Mouse (Mus musculus): ENCODE measurements around the gene Mesd.

Mesd gene

DNA sequence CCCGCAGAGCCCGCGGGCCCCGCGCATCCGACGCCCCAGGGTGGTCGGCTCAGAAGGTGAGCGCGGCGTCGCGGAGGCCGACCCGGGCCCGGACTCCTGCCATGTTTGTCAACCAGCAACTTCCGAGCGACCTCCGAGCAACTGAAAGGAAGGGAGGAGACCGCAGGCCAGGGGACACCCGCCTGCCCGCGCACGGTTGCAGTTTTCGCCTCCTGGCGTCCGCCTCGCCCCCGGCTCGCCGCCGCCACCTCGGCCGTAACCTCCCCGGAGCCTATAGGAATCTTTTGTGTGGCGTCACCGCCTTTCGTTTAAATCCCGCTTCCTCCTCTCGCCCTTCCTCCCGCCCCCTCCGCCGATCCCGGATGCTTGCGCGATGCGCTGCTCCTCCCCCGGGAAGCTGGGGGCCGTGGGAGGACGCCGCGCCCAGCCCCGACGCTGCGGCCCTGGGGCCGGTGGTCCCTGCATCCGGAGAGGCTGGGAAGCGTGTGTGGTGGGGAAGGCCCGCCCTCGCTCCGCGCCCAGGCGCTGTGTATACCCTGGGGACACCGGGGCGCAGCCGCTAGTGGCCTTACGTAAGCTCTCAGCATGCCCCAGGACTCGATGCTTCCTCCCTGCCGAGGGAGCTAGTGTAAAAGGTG, at the start of gene Mesd, which contains the start of gene Tlnrd1:
TSS of gene Mesd (plus strand) at position 446 of the 638 bp plus-strand sequence.
TSS of gene Tlnrd1 (minus strand) at position 285 of the 638 bp plus-strand sequence.
- DNase-seq (ENCODE audit: extremely low spot score) = peak; percentile 92

DNA sequence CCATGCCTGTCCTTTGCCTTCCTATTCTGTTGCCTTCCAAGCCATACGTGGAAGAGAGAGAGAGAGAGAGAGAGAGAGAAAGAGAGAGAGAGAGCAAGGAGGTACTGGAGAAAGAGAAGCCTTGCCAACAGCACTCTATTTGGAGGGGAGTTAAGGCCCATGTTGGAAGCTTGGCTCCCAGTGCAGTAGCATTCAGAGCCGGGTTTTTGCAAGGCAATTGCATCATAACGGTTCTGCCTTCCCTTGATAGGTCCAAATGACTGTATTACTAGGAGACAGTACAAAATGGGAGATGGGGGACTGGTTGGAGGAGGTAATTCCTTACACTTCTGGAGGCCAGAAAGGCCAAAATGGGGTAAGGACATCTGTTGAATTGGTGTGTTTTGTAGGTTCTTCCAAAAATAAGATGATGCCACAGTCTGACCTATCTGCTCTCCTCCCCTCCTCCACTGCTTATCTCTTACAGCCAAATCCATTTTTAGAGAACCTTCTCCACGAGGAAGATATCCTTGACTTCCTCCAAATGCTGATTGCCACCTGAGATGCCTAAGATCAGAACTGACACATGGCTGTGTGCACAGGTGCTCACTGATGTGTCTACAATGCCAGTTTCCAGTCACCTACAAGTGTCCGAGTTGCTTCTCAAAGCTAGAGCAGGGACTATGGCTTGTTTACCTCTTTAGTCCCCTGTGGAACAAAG, 45.6 kb upstream of the Mesd start:
- DNase-seq (ENCODE audit: extremely low spot score) = no peak

DNA sequence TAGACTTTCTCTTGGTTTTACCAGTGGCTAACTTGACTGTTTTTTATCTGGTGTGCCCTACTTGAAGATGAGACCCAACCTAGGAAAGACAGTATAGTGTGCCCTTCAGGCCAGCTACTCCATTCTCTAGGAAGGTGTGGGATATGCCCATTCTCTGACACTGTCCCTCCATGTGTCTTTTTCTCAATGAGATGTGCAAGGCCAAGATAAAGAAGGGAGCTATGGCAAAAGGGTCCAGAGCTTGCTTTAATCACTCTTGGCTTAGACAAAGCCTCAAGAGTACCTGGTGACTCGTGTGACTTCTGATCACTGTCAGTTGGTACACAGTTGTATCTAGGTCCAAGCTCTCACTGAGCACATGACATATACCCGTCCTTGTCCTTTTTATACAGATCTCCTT, 44.2 kb upstream of the Mesd start:
- DNase-seq (ENCODE audit: extremely low spot score) = no peak

DNA sequence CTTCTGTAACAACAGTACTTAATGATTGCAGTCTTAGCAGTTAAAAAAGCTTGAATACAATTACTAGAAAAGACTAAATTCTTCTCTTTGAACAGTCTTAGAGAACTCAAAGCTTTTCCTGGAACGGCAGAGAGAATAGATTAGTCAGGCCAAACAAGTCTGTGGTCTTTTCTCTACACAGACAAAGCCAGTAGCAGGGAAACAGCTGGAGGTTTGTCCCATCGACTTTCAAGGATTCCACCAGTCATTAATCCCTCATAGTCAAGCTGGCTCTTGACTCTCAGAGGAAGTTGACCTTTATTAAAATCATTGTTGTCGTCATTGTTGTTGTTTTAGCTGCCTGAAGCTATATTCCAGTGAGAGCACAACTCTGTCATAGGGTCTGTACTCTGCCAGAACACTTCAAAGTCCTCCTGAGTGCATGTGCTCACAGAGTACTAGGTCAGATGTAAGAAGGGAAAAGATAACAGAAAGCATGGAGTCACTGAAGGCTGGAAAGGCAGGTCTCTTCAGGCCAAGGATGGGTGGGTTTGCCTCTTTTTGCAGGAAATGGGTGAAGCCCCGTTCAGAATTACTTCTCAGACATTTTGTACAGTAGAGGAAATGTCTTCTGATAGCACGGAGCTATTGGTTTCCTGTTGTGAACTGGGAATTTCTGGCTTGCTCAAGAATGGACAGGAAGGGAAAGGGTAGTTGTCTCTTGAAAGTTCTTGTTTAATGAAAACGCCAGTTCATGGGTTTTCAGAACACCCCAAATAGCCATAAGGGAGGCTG, 41.6 kb upstream of the Mesd start:
- no peak for DNase-seq (ENCODE audit: extremely low spot score)

DNA sequence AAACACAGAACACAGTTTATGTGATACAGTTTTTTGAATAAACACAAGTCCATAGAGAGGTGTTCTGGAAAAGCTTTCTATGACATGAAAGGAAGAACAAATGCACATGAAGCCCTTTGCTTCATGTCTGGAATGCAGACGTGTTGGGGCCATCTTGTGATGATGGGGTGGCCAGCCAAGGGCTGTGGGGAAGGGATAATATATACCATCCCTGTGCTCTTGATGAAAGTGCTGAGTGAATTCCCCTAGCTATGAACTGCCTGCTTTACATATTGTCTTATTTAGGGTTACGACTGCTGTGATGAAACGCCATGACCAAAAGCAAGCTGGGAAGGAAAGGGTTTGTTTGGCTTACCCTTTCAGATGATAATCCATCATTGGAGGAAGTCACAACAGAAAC, 39.5 kb upstream of the Mesd start:
- DNase-seq (ENCODE audit: extremely low spot score) = no peak

DNA sequence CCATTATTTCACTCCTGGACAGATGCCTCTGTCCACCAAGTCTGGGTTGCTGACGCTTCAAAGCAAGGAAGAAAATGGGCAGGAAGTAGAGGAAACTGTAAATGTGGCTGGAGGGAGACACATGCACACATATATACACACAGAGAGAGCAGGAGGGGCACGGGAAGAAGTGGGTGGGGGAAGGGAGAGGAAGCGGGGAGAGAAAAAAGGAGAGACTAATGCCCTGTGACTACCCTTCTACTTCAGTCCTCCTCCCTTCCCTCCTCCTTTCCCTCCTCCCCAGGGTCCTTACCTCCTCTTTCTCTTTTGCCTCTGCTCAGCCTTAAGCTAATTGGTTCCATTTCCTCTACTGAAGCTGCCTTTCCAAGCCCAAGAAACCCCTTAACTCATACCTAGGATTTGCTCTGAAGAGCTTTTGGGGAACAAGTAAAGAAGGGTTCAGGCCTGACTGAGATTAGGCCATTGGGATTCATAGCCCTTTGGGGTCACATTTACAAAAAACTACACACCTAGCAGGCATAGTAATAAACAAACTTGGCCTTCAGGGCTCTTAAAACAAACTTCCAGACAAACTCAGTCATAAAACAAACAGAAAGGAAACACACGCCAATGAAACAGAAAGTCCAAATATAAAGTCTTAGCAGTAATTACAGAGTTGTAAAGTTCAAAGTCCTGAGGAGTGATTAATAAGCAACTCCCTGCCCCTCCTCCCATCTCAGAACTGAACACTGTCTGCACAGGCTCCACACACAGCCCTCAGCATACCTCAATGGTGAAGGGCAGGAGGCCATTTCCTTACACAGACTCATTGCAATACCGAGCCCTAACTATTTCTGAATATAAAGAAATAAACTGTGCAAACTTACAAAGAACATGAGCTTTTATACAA, 36.8 kb upstream of the Mesd start:
- DNase-seq (ENCODE audit: extremely low spot score) = no peak

DNA sequence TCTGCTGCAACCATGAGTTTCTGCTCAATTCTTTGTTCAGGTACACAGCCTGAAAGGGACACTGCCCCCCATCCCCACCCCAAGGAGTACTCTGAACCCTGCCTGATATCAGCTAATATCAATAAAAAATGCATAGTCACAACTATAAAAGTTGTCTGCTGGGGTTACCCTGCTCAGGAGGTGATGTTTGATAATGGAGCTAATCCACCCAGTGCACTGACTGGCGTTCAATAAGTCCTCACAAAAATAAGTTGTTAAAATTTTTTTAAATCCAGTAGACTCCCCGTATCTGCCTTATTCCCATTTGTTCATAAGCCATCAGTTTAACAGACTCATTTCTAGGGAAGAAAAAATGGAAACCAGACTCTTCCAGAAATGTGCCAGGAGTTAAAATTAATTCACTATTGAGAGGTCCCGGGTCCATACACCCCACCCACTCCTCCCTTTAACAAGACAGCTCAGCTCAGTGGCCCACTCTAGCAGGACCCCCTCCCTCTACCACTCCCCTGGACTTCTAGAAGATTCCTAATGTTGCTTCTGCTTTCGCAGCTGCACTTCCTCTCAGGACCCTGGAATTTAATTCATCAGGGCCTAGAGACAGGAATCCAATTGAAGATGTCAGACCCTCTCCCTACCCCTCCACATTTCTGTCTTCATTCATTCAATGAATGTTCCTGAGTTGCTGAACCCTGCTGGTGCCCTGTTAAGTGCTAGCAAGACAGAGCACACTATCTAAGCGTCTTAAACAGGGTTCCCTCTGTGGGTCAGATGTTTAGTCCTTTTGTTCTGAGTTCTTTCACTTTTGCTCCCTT, 32.5 kb upstream of the Mesd start:
- no peak for DNase-seq (ENCODE audit: extremely low spot score)

DNA sequence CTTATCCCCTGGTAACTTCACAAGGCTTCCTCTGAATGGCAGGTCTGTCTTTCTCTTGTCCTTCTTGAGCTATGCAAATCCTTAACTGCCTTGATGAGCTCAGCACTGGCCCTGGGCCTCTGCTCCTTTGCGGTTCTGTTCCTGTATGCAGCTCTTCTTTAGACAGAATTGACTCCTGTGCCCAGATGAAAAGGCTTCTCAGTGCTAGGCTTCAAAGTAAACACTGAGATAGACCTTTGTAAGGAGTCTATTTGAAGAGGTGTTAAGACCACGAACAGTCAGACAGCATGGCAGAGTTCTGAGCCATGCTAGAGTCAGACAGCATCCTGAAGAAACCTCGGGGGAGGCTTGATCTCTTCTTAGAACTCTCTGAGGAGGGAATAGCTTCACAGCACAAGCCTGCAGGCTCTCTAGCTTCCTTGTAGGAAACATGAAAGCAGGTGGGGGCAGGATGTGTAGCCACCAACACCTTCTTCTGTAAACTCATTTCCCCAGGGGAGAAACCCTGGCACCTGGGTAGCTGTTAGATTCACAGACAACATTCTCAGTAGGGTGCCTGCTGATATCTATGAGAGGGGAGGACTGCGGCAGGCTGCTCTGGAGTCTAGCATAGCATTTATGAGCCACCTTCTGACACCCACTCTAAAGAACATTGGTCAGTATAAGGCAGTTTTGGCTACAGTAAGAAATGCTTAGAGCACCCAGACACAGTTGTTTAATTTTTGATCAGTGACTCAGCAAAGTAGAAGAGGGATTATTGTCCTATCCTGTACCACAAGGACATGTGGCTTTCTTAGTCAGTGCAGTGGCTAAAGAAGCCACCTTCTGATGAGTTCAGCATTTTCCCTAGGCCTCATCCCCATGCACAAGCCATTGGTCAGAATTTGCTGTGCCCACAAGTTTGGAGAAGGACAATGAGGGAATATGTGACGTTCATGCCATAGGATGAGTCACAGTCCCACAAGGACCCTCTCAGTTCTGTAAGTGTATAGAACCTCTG, 31.6 kb upstream of the Mesd start:
- DNase-seq (ENCODE audit: extremely low spot score) = no peak

DNA sequence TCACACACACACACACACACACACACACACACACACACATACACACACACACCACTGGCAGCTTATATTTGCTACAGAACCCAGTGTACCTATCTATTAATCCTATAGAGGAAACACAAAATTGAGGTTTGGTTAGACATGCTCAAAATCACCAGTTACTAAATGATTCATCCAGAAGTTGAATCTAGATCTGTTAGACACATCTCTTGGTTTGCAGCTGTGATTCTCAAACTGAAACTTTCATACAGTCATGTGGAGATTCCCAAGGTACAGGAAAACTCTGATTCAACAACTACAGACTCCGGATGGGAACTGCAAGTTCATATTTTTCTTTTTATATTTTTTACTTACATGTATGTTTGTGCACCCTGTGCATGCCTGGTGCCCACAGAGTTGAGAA, 29.1 kb upstream of the Mesd start:
- DNase-seq (ENCODE audit: extremely low spot score) = no peak

DNA sequence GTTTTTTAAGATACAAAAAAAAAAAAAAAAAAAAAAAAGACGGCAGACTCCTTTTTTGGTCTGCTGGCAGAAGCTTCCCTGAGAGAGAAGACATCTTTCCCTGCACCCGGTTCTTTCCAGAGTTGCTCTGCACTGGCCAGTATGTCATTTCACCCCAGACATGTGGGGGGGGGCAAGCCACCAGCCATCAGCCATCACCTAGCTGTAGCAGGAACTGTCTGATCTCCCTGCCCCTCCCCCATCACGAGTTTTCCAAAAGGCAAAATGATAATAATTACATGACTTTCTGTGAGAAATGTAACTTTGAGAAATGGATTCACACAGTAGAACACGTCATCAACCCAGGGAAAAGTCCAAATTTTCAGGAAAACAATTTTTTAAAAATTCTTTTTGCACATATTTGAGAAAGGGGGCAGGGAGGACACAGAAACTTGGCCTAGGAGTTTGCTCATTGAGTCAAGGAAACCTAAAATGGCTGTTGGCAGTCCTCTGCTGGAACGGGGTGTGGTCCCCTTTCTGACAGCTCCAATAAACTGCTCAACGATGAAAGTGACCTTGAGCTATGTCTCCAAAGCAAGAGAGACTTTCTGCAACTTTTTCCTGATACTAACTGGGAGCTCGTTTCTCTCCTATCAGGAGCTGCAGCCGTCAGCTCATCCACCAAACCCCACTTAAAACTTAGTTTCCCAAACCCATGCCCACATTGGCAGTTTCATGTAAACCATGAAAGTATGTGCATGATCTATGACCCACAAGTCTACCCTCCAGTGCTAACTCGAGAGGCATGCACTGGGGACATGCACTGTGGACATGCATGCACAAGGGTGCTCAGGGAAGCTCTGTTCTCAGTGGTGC, 27.7 kb upstream of the Mesd start:
- DNase-seq (ENCODE audit: extremely low spot score) = no peak

DNA sequence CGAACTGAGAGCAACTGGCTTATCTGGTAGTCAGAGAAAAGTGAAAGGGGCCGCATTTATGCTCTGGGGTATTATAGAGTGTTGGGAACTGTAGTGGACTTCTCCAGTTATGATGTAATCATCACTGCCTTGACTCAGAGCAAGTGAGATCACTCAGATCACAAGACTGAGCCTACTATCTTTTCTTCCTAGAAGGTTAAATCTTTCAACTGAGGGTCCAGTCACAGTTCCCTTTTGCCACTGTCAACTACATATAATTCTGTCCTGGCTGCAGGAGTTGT, 27.1 kb upstream of the Mesd start:
- DNase-seq (ENCODE audit: extremely low spot score) = no peak

DNA sequence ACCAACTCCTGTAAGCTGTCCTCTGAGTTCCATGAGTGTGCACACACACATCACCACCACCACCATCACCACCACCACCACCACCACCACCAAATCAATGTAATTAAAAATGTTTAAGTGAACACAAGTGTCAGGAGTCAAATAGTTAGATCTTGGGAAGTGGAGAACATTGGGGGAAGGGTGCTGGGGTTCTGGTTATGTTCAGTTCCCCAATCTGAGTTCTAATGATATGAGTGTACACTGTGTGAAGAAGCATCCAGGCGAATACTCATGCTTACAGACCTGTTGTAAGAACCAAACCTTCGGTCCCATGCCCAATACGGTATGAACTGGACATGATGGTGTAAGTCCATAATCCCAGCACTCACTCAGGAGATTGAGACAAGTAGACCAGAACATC, 26.3 kb upstream of the Mesd start:
- DNase-seq (ENCODE audit: extremely low spot score) = no peak

DNA sequence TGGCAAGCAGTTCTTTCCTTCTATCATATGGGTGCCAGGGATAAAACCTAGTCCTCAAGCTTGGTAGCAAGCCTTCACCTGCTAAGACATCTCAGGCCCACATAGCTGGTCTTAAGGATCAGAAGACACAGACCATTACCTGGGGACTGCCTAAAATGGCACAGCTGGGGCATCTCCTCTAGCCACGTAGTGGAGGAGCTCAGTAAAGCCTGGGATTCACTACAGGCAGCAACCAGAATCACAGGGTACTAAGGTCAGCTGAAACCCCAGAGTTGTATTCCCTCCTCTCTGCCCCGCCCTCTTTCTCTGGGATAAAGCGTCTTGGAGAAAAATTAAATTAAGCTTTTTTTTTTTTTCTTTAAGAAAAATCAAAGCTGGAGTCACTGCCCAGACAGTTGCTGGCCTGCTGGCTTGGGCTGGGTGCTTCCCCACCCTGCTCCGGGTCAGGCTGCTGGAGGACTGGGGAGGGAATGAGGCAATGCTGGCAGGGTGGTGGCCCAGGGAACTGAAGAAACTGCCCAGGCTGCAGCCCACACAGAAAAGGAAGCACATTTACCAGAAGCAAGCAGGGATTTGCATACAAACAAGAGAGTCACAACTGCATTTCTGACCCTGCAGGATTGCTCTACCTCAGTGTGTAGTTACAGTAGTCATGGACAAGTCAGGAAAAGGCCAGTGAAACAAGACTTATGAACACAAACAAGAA, 24.7 kb upstream of the Mesd start:
- DNase-seq (ENCODE audit: extremely low spot score) = no peak

DNA sequence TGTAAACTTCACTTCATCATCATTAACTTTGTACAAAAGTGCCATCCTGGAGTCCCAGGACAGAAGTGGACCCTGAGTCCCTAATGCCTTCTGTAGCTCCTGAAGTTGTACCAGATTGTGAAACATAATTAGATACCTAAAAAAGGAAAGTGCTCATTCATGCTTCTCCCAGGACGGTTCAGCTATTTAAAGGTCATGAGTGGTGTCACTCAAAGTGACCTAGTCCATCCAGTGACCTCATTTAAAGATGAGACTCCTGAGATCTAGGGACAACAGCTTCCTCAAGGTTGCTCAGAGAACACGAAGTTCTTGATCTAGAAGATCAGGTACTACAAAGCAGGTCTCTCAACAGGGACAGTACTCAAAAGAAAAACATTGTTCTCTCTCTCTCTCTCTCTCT, 20.7 kb upstream of the Mesd start:
- no peak for DNase-seq (ENCODE audit: extremely low spot score)

DNA sequence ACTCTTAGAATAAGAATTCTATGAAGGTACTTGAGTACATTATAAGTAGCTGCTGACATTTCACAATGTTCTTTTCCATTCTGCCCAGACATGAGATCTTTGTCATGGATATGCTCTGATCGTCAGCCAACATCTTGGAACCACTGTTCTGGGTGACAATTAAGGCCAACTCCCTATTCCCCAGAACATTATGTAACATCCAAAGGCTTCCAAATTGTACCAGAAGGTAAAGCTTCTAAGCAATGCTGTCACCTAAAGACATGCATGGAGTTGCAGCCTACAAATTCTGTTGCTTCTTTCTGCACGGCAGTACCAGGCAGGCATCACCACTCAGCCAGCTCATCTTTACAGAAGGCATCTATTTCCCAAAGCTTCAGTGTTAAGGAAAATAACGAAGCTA, 16.1 kb upstream of the Mesd start:
- DNase-seq (ENCODE audit: extremely low spot score) = no peak

DNA sequence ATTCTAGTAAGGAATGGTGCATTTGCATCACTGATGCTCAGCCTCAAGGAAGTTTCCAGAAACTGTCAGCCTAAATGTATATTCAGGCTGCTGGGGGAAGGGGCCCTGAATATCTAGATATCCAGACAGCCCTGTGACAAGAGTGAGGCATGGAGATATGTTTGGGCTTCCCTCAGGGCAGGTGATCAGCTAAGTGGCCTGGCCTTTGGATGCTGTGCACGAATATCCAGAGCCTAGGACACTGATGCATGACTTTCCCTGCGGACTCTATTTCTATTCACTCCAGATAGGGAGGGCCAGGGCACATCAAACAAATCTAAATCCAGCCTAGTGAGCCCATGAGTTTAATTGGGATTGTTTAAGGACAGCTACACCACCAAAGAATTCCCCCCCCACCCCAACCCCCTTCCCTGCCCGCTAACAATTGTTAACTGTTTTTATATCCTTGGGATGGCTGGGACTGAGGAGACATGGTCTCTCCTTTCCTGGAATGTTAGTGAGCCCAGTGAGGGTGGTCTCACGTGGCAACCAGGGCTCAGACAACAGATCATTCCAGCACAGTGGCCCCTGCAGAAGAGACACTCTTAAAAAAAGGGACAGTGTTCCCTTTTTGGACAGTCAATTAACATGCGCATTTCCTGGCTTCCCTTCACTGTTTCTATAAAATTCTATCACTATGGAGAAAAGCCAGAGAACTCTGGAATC, 14.3 kb upstream of the Mesd start:
- no peak for DNase-seq (ENCODE audit: extremely low spot score)

DNA sequence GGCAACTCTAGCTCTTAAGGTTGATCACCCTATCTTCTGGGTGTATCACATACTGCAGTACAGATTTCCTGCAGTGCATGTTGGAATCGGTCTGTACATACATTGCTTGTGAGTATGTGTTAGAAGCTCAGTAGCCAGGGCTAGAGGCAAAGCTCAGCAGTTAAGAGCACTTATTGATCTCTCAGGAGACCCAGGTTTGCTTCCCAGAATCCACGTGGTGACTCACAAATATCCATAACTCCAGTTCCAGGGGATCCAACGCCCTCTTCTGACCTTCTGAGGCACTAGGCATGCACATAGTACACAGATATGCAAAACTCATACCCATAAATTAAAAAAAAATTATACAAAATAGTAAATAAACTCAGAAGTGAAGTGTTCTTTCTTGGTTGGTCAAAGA, 7.2 kb upstream of the Mesd start:
- no peak for DNase-seq (ENCODE audit: extremely low spot score)

Data from embryo, embryonic 9.5 days (tissue).